Mouse (Mus musculus) kidney, postnatal 0 days (tissue): ENCODE measurements at regions not wholly inside any gene's neighbourhood (a gene's known extent, or its start where the extent isn't known, plus 50 kb on each side); places are given as distances from the start of the nearest gene placed in this dataset.

Experiments used
- ATAC-seq: fragments of 200-750 bp; cut with Nextera tagmentation; replicated peaks from 2 replicates; pipeline ENCODE4 v1.8.0; 2017; ENCODE audit warnings: low read depth, moderate number of reproducible peaks, moderate TSS enrichment, moderate library complexity; ENCODE audit not compliant: low FRiP score
- DNase-seq: peaks from one replicate; pipeline ENCODE4 v3.0.0-alpha.2; 2016; ENCODE audit warnings: low spot score
- H3K27ac ChIP-seq: fragments of 300-500 bp; sonication (generic); 2 replicates; pipeline ENCODE4 v1.5.1; 2014; ENCODE audit warnings: mild to moderate bottlenecking
- H3K27me3 ChIP-seq: fragments of 300-500 bp; sonication (generic); 2 replicates; pipeline ENCODE4 v1.6.1; 2014; ENCODE audit warnings: low read length, mixed read lengths; ENCODE audit not compliant: insufficient read depth
- H3K36me3 ChIP-seq: fragments of 300-500 bp; sonication (generic); 2 replicates; pipeline ENCODE4 v1.6.1; 2014; ENCODE audit warnings: low read length, mixed read lengths; ENCODE audit not compliant: insufficient read depth
- H3K4me1 ChIP-seq: fragments of 300-500 bp; sonication (generic); replicated peaks from 2 replicates; pipeline ENCODE4 v1.6.1; 2014; ENCODE audit warnings: antibody characterized with exemption, low read length, mixed read lengths; ENCODE audit not compliant: insufficient read depth
- H3K4me2 ChIP-seq: fragments of 300-500 bp; sonication (generic); 2 replicates; pipeline ENCODE4 v1.6.1; 2014; ENCODE audit warnings: mild to moderate bottlenecking, low read length, moderate library complexity, mixed read lengths
- H3K4me3 ChIP-seq: fragments of 300-500 bp; sonication (generic); replicated peaks from 2 replicates; pipeline ENCODE4 v1.5.1; 2014; ENCODE audit warnings: low read depth, low read length
- H3K9ac ChIP-seq: fragments of 300-500 bp; sonication (generic); 2 replicates; pipeline ENCODE4 v1.6.1; 2014; ENCODE audit warnings: low read depth, low read length
- H3K9me3 ChIP-seq: fragments of 300-500 bp; sonication (generic); replicated peaks from 2 replicates; pipeline ENCODE4 v1.6.1; 2016; ENCODE audit warnings: low read length, inconsistent platforms, mixed read lengths
- CTCF ChIP-seq: IDR thresholded peaks from 2 replicates; pipeline ENCODE4 v1.5.1; 2016; ENCODE audit warnings: antibody characterized with exemption, low read depth, mild to moderate bottlenecking, moderate library complexity
- WGBS: fragments of 180-500 bp; shearing (Covaris S2); extraction: QIAGEN DNeasy Blood & Tissue Kit; methylation state at CpG from one replicate; pipeline ENCODE4 v1.1.7; 2014; 5-methylcytosine and 5-hydroxymethylcytosine counted together

- H3K36me3 ChIP-seq, result no peaks in the 10 kb centered on the region
- no peak overlapping the region for H3K27ac ChIP-seq
- WGBS, result 83% methylated on average over 22 of the region's 22 CpGs
- no peak overlapping the region for H3K4me3 ChIP-seq
- no peaks in the 10 kb centered on the region for H3K27me3 ChIP-seq
- no peak overlapping the region for H3K9ac ChIP-seq
- H3K9me3 ChIP-seq, result no peaks in the 10 kb centered on the region
- H3K4me2 ChIP-seq, result no peak overlapping the region
- no peak for TF ChIP-seq CTCF
- ATAC-seq (no peak), DNase-seq (no peak)
- no peaks in the 10 kb centered on the region for H3K4me1 ChIP-seq
These were observed 121.1 kb upstream of the Akirin2 start for GRCm38 (mm10) chr4:34429456-34430235.

GRCm38 (mm10) chr4:34437316-34437715, 113.4 kb upstream of the Akirin2 start:
- 80% methylated on average over 3 of the region's 3 CpGs for WGBS
- no peak for TF ChIP-seq CTCF
- no peak for ATAC-seq

DNA sequence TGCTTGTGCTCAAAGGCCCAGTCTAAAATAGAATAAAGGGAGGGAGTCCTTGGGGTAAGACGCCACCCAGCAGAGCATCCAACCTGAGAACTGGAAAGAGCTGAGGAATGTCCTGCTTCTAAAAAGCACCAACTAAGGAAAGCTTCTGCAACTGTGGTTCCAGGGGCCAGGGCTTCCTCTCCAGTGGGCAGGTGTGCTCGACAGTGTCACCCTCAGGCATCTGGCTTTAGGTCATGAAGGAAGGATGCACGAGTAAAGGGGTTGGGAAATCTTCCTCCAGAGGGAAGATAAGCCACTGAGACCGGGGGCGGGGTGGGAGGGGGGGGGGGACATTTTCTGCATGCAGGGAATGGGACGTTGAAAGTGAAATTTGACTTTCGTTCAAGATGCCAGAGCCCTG, 101.2 kb upstream of the Akirin2 start:
- no peak for TF ChIP-seq CTCF
- Histone ChIP-seq H3K4me2 (no peak overlapping the region), H3K36me3 (no peaks in the 10 kb centered on the region), H3K4me3 (no peak overlapping the region), H3K4me1 (no peaks in the 10 kb centered on the region), H3K9me3 (no peaks in the 10 kb centered on the region), H3K27ac (no peak overlapping the region), H3K27me3 (no peaks in the 10 kb centered on the region), H3K9ac (no peak overlapping the region)
- ATAC-seq, result no peak
- WGBS, result 79% methylated on average over 7 of the region's 7 CpGs
- no peak for DNase-seq

More at GRCm38 (mm10) chr4:34437316-34437715, 113.4 kb upstream of the Akirin2 start:
- H3K9me3 ChIP-seq, result no peaks in the 10 kb centered on the region
- no peak overlapping the region for H3K27ac ChIP-seq
- H3K4me2 ChIP-seq, result no peak overlapping the region
- H3K4me3 ChIP-seq, result no peak overlapping the region
- H3K36me3 ChIP-seq, result no peaks in the 10 kb centered on the region
- H3K9ac ChIP-seq, result no peak overlapping the region
- H3K27me3 ChIP-seq, result no peaks in the 10 kb centered on the region
- H3K4me1 ChIP-seq, result no peaks in the 10 kb centered on the region
- no peak for DNase-seq

GRCm38 (mm10) chr4:34462591-34462990, 88.1 kb upstream of the Akirin2 start:
- Histone ChIP-seq H3K4me1 (no peaks in the 10 kb centered on the region), H3K27ac (no peak overlapping the region), H3K4me3 (no peak overlapping the region), H3K27me3 (no peaks in the 10 kb centered on the region), H3K36me3 (no peaks in the 10 kb centered on the region), H3K4me2 (no peak overlapping the region), H3K9me3 (no peaks in the 10 kb centered on the region), H3K9ac (no peak overlapping the region)
- WGBS, result 90% methylated on average over 4 of the region's 4 CpGs
- no peak for DNase-seq
- TF ChIP-seq CTCF, result no peak
- ATAC-seq, result no peak

GRCm38 (mm10) chr4:34465845-34466244, 84.9 kb upstream of the Akirin2 start:
- no peak for TF ChIP-seq CTCF
- no peak for DNase-seq
- WGBS, result 99% methylated on average over 2 of the region's 2 CpGs

GRCm38 (mm10) chr4:34466309-34466708, 84.4 kb upstream of the Akirin2 start:
- 81% methylated on average over 3 of the region's 3 CpGs for WGBS
- Histone ChIP-seq H3K27me3 (no peaks in the 10 kb centered on the region), H3K9ac (no peak overlapping the region)

More at GRCm38 (mm10) chr4:34465845-34466244, 84.9 kb upstream of the Akirin2 start:
- no peak overlapping the region for H3K4me2 ChIP-seq
- no peak overlapping the region for H3K9ac ChIP-seq
- H3K9me3 ChIP-seq, result no peaks in the 10 kb centered on the region
- H3K4me3 ChIP-seq, result no peak overlapping the region
- no peak overlapping the region for H3K27ac ChIP-seq
- H3K36me3 ChIP-seq, result no peaks in the 10 kb centered on the region
- H3K27me3 ChIP-seq, result no peaks in the 10 kb centered on the region
- no peaks in the 10 kb centered on the region for H3K4me1 ChIP-seq
- no peak for ATAC-seq

More at GRCm38 (mm10) chr4:34466309-34466708, 84.4 kb upstream of the Akirin2 start:
- Histone ChIP-seq H3K27ac (no peak overlapping the region), H3K9me3 (no peaks in the 10 kb centered on the region), H3K4me3 (no peak overlapping the region), H3K4me1 (no peaks in the 10 kb centered on the region), H3K4me2 (no peak overlapping the region), H3K36me3 (no peaks in the 10 kb centered on the region)
- no peak for TF ChIP-seq CTCF
- DNase-seq, result no peak
- ATAC-seq, result no peak
